Mouse (Mus musculus) mesoderm, embryonic 11.5 days (tissue): ENCODE data around the gene Hemk1.

Experiments
- DNase-seq: peaks from one replicate; pipeline ENCODE4 v3.0.0-alpha.2; 2012; ENCODE audit warnings: low read depth, low spot score

The Hemk1 gene

GRCm38 (mm10) chr9:107295616-107296015, 42.5 kb downstream of the Hemk1 start:
- DNase-seq = no peak

GRCm38 (mm10) chr9:107294249-107294648, 43.9 kb downstream of the Hemk1 start:
- peak; percentile 74 for DNase-seq

- DNase-seq = peak; percentile 67
Measured at GRCm38 (mm10) chr9:107290897-107291296, 47.3 kb downstream of the Hemk1 start.

- peak; percentile 71 for DNase-seq
Measured at GRCm38 (mm10) chr9:107289211-107290076, 48.7 kb downstream of the Hemk1 start, which contains the start of gene Mapkapk3. TSS of gene Mapkapk3 (minus strand) at chr9:107289877.

GRCm38 (mm10) chr9:107288711-107289110, 49.4 kb downstream of the Hemk1 start:
- DNase-seq = no peak

GRCm38 (mm10) chr9:107288105-107288650, 50.0 kb downstream of the Hemk1 start:
- no peak for DNase-seq

GRCm38 (mm10) chr9:107287294-107287693, 50.9 kb downstream of the Hemk1 start:
- DNase-seq = no peak

GRCm38 (mm10) chr9:107285009-107285408, 53.1 kb downstream of the Hemk1 start:
- no peak for DNase-seq

- DNase-seq = no peak
Measured at GRCm38 (mm10) chr9:107282951-107283350, 55.2 kb downstream of the Hemk1 start.

- DNase-seq = no peak
Measured at GRCm38 (mm10) chr9:107281241-107281987, 56.7 kb downstream of the Hemk1 start.

- no peak for DNase-seq
Measured at GRCm38 (mm10) chr9:107280322-107281027, 57.7 kb downstream of the Hemk1 start.

GRCm38 (mm10) chr9:107279378-107280321, 58.5 kb downstream of the Hemk1 start:
- peak; percentile 35 for DNase-seq

GRCm38 (mm10) chr9:107278527-107279377, 59.4 kb downstream of the Hemk1 start:
- DNase-seq = no peak

- DNase-seq = no peak
Measured at GRCm38 (mm10) chr9:107278126-107278525, 60.0 kb downstream of the Hemk1 start.

GRCm38 (mm10) chr9:107277603-107278002, 60.5 kb downstream of the Hemk1 start:
- no peak for DNase-seq
